Mouse (Mus musculus) hindbrain, embryonic 16.5 days (tissue): Measurements from ENCODE around the gene Myl7. TPM values are rescaled to one million over a fixed set of nuclear protein-coding genes. Genes with fewer than 3 reads are reported as not detected.

ENCODE experiments used
- ATAC-seq: fragments of 200-750 bp; cut with Nextera tagmentation; 2 replicates; pipeline ENCODE4 v1.8.0; 2017; ENCODE audit warnings: moderate TSS enrichment, moderate library complexity
- H3K27ac ChIP-seq: fragments of 300-500 bp; sonication (generic); 2 replicates; pipeline ENCODE4 v1.5.1; 2014; ENCODE audit warnings: low read depth, mild to moderate bottlenecking, control low read depth, low read length, moderate library complexity
- H3K27me3 ChIP-seq: fragments of 300-500 bp; sonication (generic); replicated peaks from 2 replicates; pipeline ENCODE4 v1.6.1; 2014; ENCODE audit warnings: low read length; ENCODE audit not compliant: control insufficient read depth, insufficient read depth
- H3K36me3 ChIP-seq: fragments of 300-500 bp; sonication (generic); 2 replicates; pipeline ENCODE4 v1.6.1; 2014; ENCODE audit warnings: mild to moderate bottlenecking, low read length, moderate library complexity, mixed read lengths; ENCODE audit not compliant: control insufficient read depth, insufficient read depth
- H3K4me1 ChIP-seq: fragments of 300-500 bp; sonication (generic); 2 replicates; pipeline ENCODE4 v1.6.1; 2014; ENCODE audit warnings: low read depth, low read length; ENCODE audit not compliant: control insufficient read depth, insufficient read depth
- H3K4me2 ChIP-seq: fragments of 300-500 bp; sonication (generic); 2 replicates; pipeline ENCODE4 v1.6.1; 2014; ENCODE audit warnings: mild to moderate bottlenecking, low read length, control low read depth, moderate library complexity
- H3K4me3 ChIP-seq: fragments of 300-500 bp; sonication (generic); 2 replicates; pipeline ENCODE4 v1.5.1; 2014; ENCODE audit warnings: mild to moderate bottlenecking, low read length, control low read depth, moderate library complexity
- H3K9ac ChIP-seq: fragments of 300-500 bp; sonication (generic); 2 replicates; pipeline ENCODE4 v1.6.1; 2014; ENCODE audit warnings: low read depth, mild to moderate bottlenecking, control low read depth, low read length, moderate library complexity
- H3K9me3 ChIP-seq: fragments of 300-500 bp; sonication (generic); 2 replicates; pipeline ENCODE4 v1.6.1; 2014; ENCODE audit warnings: mild to moderate bottlenecking, low read length, moderate library complexity; ENCODE audit not compliant: control insufficient read depth
- WGBS: fragments of 180-500 bp; shearing (Covaris S2); extraction: QIAGEN DNeasy Blood & Tissue Kit; methylation state at CpG from one replicate; pipeline ENCODE4 v1.1.7; 2014; 5-methylcytosine and 5-hydroxymethylcytosine counted together
- polyA plus RNA-seq: library from polyadenylated mRNA; unstranded; fragments of >200 nt; fragmentation: Nextera tagmentation; extraction: Ambion mirVana; gene quantifications from 2 replicates; pipeline ENCODE4 v1.2.1, GENCODE M21; 2015

The Myl7 gene
- polyA plus RNA-seq, 1 experiment from 2014 or later, result not detected

DNA sequence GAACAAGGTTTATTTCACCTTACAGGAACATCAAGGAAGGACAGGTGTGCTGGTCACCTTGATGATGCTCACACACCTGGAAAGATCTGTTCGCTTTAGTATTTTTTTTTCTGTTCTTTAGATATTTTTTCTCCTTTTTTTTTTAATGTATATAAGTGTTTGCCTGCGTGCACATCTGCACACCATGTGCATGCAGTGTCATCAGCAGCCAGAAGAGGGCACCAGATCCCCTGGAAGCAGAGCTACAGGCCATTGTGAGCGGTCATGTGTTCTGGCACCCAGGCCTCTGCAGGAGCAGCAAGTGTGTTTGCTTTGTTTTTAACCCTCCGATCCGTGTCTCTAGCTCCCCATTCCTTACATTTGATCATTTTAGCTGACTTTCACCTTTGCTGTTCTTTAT lies 18.7 kb downstream of the Myl7 start:
- no peak for ATAC-seq
- Histone ChIP-seq H3K9ac (no peak overlapping the region), H3K4me2 (no peak overlapping the region), H3K27ac (no peak overlapping the region), H3K27me3 (no peaks in the 10 kb centered on the region), H3K9me3 (no peaks in the 10 kb centered on the region), H3K4me1 (peaks cover 17% of the 10 kb centered on the region), H3K36me3 (peaks cover under 1% of the 10 kb centered on the region), H3K4me3 (no peak overlapping the region)
- 50% methylated on average over 5 of the region's 5 CpGs for WGBS

DNA sequence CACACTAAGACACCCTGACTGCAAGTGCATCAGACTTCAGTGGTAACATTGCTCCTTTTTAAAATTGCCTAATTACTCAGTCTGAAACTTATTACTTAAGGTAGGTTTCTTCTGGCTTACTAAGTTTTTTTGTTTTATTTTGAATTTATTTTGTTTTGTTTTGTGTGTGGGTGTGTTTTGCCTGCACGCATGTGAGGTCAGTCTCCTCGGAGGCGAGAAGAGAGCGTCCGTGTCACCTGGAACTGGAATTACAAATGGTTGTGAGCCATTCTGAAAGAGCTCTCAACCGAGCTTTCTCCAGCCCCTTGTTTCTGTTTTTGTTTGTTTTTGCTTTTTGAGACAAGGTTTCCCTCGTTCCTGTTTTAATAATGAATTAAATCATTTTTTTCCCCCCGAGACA lies 19.9 kb downstream of the Myl7 start:
- H3K4me2 ChIP-seq, result peak overlapping the region; percentile 76
- WGBS, result 40% methylated on average over 8 of the region's 8 CpGs
- H3K36me3 ChIP-seq, result peaks cover 13% of the 10 kb centered on the region
- H3K9me3 ChIP-seq, result no peaks in the 10 kb centered on the region
- H3K27me3 ChIP-seq, result no peaks in the 10 kb centered on the region
- peak overlapping the region; percentile 82 for H3K4me3 ChIP-seq
- peak overlapping the region; percentile 74 for H3K9ac ChIP-seq
- peaks cover 17% of the 10 kb centered on the region for H3K4me1 ChIP-seq
- no peak for ATAC-seq
- peak overlapping the region; percentile 90 for H3K27ac ChIP-seq

DNA sequence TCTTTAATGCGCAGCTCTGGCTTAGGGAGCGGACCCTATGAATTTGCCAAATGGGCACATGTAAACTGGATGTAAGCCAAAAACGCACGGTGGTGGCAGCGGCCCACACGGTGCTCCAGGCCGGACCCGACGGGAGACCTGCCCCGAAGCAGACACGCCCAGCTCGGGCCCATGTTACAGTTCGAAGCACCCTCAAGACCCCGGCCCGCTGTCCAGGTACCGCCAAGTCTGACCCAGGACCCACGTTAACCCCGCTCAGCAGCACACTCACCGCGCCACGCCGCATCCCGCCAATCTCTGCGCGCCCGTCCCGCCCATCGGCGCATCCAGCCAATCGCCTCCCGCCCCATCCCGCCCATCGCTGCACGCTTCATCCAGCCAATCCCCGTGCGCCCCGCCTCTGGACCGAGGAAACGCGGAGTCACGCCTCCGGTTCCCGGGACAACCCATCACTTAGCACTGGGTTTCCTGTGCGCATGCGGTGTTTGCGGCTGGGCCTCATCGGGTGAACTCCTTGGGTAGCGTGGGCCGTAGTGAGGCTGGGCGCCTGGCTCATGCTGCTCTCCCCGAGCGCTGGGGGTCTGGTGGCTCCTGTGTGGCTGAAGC lies 20.6 kb downstream of the Myl7 start, which contains the start of gene Pold2:
Gene Pold2 (minus strand): TSS at position 372 of the 606 bp plus-strand sequence.
- peak; percentile 99 for ATAC-seq
- WGBS, result under 1% methylated on average over 52 of the region's 52 CpGs
- H3K9me3 ChIP-seq, result no peaks in the 10 kb centered on the region
- H3K27ac ChIP-seq, result peak within 1 kb of the TSS; percentile 90
- peak within 1 kb of the TSS; percentile 82 for H3K4me3 ChIP-seq
- H3K4me1 ChIP-seq, result peaks cover 17% of the 10 kb centered on the region
- peaks cover 18% of the 10 kb centered on the region for H3K36me3 ChIP-seq
- peak within 1 kb of the TSS; percentile 76 for H3K4me2 ChIP-seq
- no peaks in the 10 kb centered on the region for H3K27me3 ChIP-seq
- peak within 1 kb of the TSS; percentile 78 for H3K9ac ChIP-seq

DNA sequence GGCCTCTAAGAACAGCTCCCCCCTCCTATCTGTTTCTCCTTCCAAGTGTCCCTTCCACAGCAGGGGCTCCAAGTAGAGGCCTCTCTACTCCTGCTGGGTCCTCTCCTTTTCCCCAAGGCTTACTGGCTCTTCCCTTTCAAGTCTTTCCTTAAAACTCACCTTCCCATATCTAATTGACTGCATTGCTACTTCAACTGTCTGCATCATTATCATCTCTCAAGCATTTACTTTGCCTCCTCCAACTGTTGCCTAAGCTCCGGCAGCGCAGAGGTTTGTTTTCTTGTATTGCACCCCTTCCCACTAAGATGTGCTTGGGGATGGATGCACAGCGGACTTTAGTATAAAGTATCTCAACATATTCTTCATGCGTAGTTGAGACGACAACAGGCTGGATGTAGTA lies 21.2 kb downstream of the Myl7 start:
- H3K27me3 ChIP-seq, result no peaks in the 10 kb centered on the region
- ATAC-seq, result no peak
- H3K4me2 ChIP-seq, result peak overlapping the region; percentile 76
- no peak overlapping the region for H3K27ac ChIP-seq
- H3K4me3 ChIP-seq, result peak overlapping the region; percentile 82
- no peaks in the 10 kb centered on the region for H3K9me3 ChIP-seq
- 2% methylated on average over 5 of the region's 5 CpGs for WGBS
- peaks cover 17% of the 10 kb centered on the region for H3K4me1 ChIP-seq
- peaks cover 22% of the 10 kb centered on the region for H3K36me3 ChIP-seq
- peak overlapping the region; percentile 78 for H3K9ac ChIP-seq

DNA sequence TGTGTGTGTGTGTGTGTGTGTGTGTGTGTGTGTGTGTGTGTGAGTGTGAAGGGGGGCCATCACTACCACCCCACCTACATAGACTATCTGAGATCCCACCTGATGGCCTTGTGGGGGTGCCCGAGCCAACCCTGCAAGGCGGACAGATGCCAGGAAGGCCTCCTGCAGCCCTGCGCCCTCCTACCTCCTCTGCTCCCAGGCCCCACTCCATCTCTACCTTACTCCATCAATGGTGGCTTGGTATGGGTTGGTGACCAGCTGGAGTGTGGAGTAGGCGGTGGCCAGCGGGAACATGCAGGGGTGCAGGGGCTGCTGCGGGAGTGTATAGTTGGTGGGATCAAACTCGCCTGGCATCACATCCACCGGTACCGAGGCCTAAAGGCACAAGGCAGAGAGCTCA lies 25.4 kb downstream of the Myl7 start:
- Histone ChIP-seq H3K36me3 (peaks cover 31% of the 10 kb centered on the region), H3K27me3 (no peaks in the 10 kb centered on the region), H3K9ac (no peak overlapping the region), H3K4me1 (peaks cover 13% of the 10 kb centered on the region), H3K4me2 (no peak overlapping the region), H3K27ac (no peak overlapping the region), H3K9me3 (no peaks in the 10 kb centered on the region), H3K4me3 (no peak overlapping the region)
- WGBS, result 96% methylated on average over 9 of the region's 9 CpGs
- no peak for ATAC-seq

DNA sequence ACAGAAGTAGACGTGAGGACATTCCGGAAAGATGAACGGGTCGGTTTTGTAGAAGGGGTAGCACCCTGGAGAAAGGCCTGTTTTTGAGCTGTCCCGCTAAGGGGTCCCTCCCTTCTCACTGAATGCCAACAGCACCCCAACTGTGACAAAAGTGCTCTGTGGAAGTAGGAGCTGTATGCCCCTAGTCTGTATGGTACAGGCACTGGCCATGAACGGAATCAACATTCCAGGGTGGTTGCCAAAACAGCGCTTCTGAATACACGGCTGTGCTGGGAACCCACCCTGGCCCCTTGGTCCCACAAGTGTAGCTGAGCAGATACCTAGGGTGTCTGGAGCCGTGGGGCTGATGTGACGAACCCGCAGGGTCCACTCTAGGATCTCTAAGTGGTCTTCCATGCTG lies 25.9 kb downstream of the Myl7 start:
- H3K27me3 ChIP-seq, result no peaks in the 10 kb centered on the region
- H3K4me1 ChIP-seq, result peaks cover 13% of the 10 kb centered on the region
- H3K36me3 ChIP-seq, result peaks cover 31% of the 10 kb centered on the region
- no peak overlapping the region for H3K9ac ChIP-seq
- 95% methylated on average over 11 of the region's 11 CpGs for WGBS
- H3K4me3 ChIP-seq, result no peak overlapping the region
- no peaks in the 10 kb centered on the region for H3K9me3 ChIP-seq
- H3K27ac ChIP-seq, result no peak overlapping the region
- H3K4me2 ChIP-seq, result no peak overlapping the region
- ATAC-seq, result no peak

DNA sequence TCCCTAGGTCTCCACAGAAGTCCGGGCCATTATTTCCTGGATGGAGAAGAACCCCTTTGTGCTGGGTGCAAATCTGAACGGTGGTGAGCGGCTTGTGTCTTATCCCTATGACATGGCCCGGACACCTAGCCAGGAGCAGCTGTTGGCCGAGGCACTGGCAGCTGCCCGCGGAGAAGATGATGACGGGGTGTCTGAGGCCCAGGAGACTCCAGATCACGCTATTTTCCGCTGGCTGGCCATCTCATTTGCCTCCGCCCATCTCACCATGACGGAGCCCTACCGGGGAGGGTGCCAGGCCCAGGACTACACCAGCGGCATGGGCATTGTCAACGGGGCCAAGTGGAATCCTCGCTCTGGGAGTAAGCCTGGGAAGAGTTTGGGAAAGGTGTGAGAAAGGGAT lies 28.5 kb downstream of the Myl7 start:
- Histone ChIP-seq H3K36me3 (peaks cover 31% of the 10 kb centered on the region), H3K9me3 (no peaks in the 10 kb centered on the region), H3K4me3 (no peak overlapping the region), H3K27me3 (no peaks in the 10 kb centered on the region), H3K4me2 (no peak overlapping the region), H3K4me1 (no peaks in the 10 kb centered on the region), H3K27ac (no peak overlapping the region), H3K9ac (no peak overlapping the region)
- 87% methylated on average over 16 of the region's 16 CpGs for WGBS
- no peak for ATAC-seq

DNA sequence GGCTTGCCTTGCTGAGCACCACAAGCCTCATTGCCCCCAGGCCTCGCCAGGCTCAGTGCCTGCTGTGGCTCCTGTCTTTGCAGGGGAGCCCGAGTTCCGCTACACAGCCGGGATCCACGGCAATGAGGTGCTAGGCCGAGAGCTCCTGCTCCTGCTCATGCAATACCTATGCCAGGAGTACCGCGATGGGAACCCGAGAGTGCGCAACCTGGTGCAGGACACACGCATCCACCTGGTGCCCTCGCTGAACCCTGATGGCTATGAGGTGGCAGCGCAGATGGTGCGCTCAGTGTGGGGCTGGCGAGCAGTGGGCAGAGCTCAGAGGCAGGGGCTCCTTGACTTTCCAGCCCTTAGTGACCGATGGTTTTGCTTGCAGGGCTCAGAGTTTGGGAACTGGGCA lies 29.3 kb downstream of the Myl7 start:
- Histone ChIP-seq H3K4me1 (no peaks in the 10 kb centered on the region), H3K27me3 (no peaks in the 10 kb centered on the region), H3K27ac (no peak overlapping the region), H3K4me3 (no peak overlapping the region), H3K9me3 (no peaks in the 10 kb centered on the region), H3K4me2 (no peak overlapping the region), H3K36me3 (peaks cover 25% of the 10 kb centered on the region), H3K9ac (no peak overlapping the region)
- 93% methylated on average over 16 of the region's 16 CpGs for WGBS
- ATAC-seq, result no peak

DNA sequence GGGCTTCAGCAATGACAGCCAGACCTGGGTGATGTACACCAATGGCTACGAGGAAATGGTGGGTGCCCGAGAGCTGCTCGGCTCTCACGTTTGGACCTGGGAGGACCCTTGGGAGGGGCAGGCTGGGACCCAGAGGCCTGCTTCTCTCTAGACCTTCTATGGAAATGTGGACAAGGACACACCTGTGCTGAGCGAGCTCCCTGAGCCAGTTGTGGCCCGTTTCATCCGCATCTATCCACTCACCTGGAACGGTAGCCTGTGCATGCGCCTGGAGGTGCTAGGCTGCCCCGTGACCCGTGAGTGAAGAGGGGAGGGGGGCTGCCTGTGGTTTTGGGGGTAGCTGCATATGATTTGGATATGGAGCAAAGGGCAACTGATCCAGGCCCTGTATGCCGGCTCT lies 30.3 kb downstream of the Myl7 start:
- Histone ChIP-seq H3K9me3 (no peaks in the 10 kb centered on the region), H3K27me3 (no peaks in the 10 kb centered on the region), H3K36me3 (peaks cover 16% of the 10 kb centered on the region), H3K27ac (no peak overlapping the region), H3K9ac (no peak overlapping the region), H3K4me1 (no peaks in the 10 kb centered on the region), H3K4me2 (no peak overlapping the region), H3K4me3 (no peak overlapping the region)
- no peak for ATAC-seq
- WGBS, result 88% methylated on average over 12 of the region's 12 CpGs
